In genomic region chr2:19444346-19444745, GRCm38 (mm10) we compare ENCODE assay signal across 30 mouse cellular contexts. TPM values are rescaled to one million over a fixed set of nuclear protein-coding genes. Genes with fewer than 3 reads are reported as not detected.
DNase-seq lines count a peak whose midpoint lies in the region; ATAC-seq lines count a peak whose summit lies in the region.
"Had no signal": no experiment of that assay in that cellular context is flagged by ENCODE, and none has a peak within 500 bp of the region (broad histone marks: within the 10 kb centered on the region; RNA-seq: fewer than 3 reads in every experiment).

No protein-coding gene starts in this region.

- H3K4me3 ChIP-seq in heart, embryonic 10.5 days: no peak overlapping the region
- H3K4me3 ChIP-seq in neural tube, embryonic 11.5 days (ENCODE audit: low read depth, low read length): peak overlapping the region; percentile 41; the same call in 1 of the 2 replicates
- no peak overlapping the region for H3K4me3 ChIP-seq in neural tube, embryonic 12.5 days
- H3K4me3 ChIP-seq: heart, adult 2 months had no signal

- ATAC-seq in neural tube, embryonic 11.5 days (ENCODE audit: insufficient read depth, low FRiP score, low TSS enrichment): no peak
- no peak for ATAC-seq in neural tube, embryonic 12.5 days (ENCODE audit: low FRiP score, low read depth)
- ATAC-seq: Patski had no signal

- no peak overlapping the region for H3K9ac ChIP-seq in neural tube, embryonic 11.5 days (ENCODE audit: low read length)
- no peak overlapping the region for H3K9ac ChIP-seq in neural tube, embryonic 12.5 days
- H3K9ac ChIP-seq: forebrain, embryonic 13.5 days had no signal

- peaks cover 21% of the 10 kb centered on the region for H3K4me1 ChIP-seq in heart, embryonic 10.5 days
- H3K4me1 ChIP-seq in neural tube, embryonic 11.5 days (ENCODE audit: control insufficient read depth, insufficient read depth, low read length): 0 out of 2 replicates have a peak, but pooled peaks cover 13% of the 10 kb centered on the region
- peaks cover 28% of the 10 kb centered on the region for H3K4me1 ChIP-seq in neural tube, embryonic 12.5 days

- WGBS in heart, embryonic 10.5 days: 3% methylated on average over 9 of the region's 9 CpGs
- WGBS in neural tube, embryonic 11.5 days: 1% methylated on average over 9 of the region's 9 CpGs
- WGBS in neural tube, embryonic 12.5 days: 1% methylated on average over 9 of the region's 9 CpGs

- peak overlapping the region; percentile 50; the same call in 1 of the 2 replicates for H3K4me2 ChIP-seq in neural tube, embryonic 11.5 days (ENCODE audit: low read depth)
- H3K4me2 ChIP-seq in neural tube, embryonic 12.5 days (replicated peaks): peak overlapping the region; percentile 71; the same call in 1 of the 2 replicates

- H3K9me3 ChIP-seq in heart, embryonic 10.5 days: no peaks in the 10 kb centered on the region
- H3K9me3 ChIP-seq in neural tube, embryonic 11.5 days (ENCODE audit: control insufficient read depth, low read length): no peaks in the 10 kb centered on the region
- no peaks in the 10 kb centered on the region for H3K9me3 ChIP-seq in neural tube, embryonic 12.5 days
- H3K9me3 ChIP-seq: forebrain, embryonic 10.5 days; forebrain, embryonic 13.5 days; hindbrain, embryonic 10.5 days; hindbrain, embryonic 13.5 days had no signal

- no peak overlapping the region for H3K27ac ChIP-seq in heart, embryonic 10.5 days
- H3K27ac ChIP-seq in neural tube, embryonic 11.5 days (ENCODE audit: low read depth, low read length): no peak overlapping the region
- no peak overlapping the region for H3K27ac ChIP-seq in neural tube, embryonic 12.5 days
- H3K27ac ChIP-seq: forebrain, embryonic 10.5 days; forebrain, embryonic 13.5 days; heart, adult 2 months; hindbrain, embryonic 10.5 days; hindbrain, embryonic 13.5 days had no signal

- no peaks in the 10 kb centered on the region for H3K36me3 ChIP-seq in heart, embryonic 10.5 days
- H3K36me3 ChIP-seq in neural tube, embryonic 11.5 days (ENCODE audit: control insufficient read depth, insufficient read depth, low read length): no peaks in the 10 kb centered on the region
- no peaks in the 10 kb centered on the region for H3K36me3 ChIP-seq in neural tube, embryonic 12.5 days
- H3K36me3 ChIP-seq: forebrain, embryonic 10.5 days; G1E; hindbrain, embryonic 10.5 days; hindbrain, embryonic 13.5 days had no signal

- H3K27me3 ChIP-seq in heart, embryonic 10.5 days (ENCODE audit: insufficient read depth, poor library complexity, severe bottlenecking): peaks cover 88% of the 10 kb centered on the region
- H3K27me3 ChIP-seq in neural tube, embryonic 11.5 days (ENCODE audit: control insufficient read depth, insufficient read depth, low read length): peaks cover 81% of the 10 kb centered on the region
- H3K27me3 ChIP-seq in neural tube, embryonic 12.5 days (replicated peaks): peaks cover 93% of the 10 kb centered on the region

- DNase-seq in heart, embryonic 10.5 days (ENCODE audit: low spot score): peak; percentile 64
- no peak for DNase-seq in heart, postnatal 4 days
- DNase-seq in neural tube, embryonic 11.5 days (ENCODE audit: low spot score): peak; percentile 13
- DNase-seq in neural tube, embryonic 10.5 days (ENCODE audit: extremely low spot score, low spot score): no peak
- DNase-seq in embryo, embryonic 10 days (ENCODE audit: low spot score): no peak
- DNase-seq: adrenal gland, postnatal 14 days; cerebellum, adult 11 months; cerebellum, adult 2 months; cerebellum, adult 9-11 months; cerebellum, postnatal 25 days; gastrocnemius, postnatal 10 days; gastrocnemius, postnatal 36 days; heart, adult 2 months had no signal

RNA-seq across cellular contexts. Expression of gene Ptf1a, which starts 1.1 kb away (rescaled TPM):
- polyA plus RNA-seq in heart, embryonic 10.5 days (2016; fragmentation: Nextera tagmentation; extraction: Ambion mirVana): not detected in 2 replicates
- total RNA-seq in heart, postnatal 4 days (2021): not detected
- 13.0 and 13.6 TPM in 2 replicates for polyA plus RNA-seq in neural tube, embryonic 11.5 days (2014; fragmentation: Nextera tagmentation; extraction: Ambion mirVana)
- 7.7 and 10.0 TPM in 2 replicates for polyA plus RNA-seq in neural tube, embryonic 12.5 days (2016; fragmentation: Nextera tagmentation; extraction: Ambion mirVana)
- total RNA-seq: adrenal gland, adult 18-20 months; adrenal gland, postnatal 14 days; G1E; gastrocnemius, adult 18-20 months; gastrocnemius, postnatal 10 days; gastrocnemius, postnatal 36 days; granulocyte monocyte progenitor cell, adult 5-6 weeks; heart, adult 2 months; heart, postnatal 25 days had no signal
- polyA plus RNA-seq: cortical plate, adult 2 months; embryonic facial prominence, embryonic 14.5 days; forebrain, embryonic 10.5 days; forebrain, embryonic 16.5 days; G1E; heart, adult 2 months; heart, embryonic 11.5 days; heart, embryonic 14.5 days; heart, postnatal 0 days; Patski had no signal

Comparison
In these comparisons a context has a peak if more than half of its experiments do, and no peak if none do; other contexts are left out.
1. DNase-seq: peak in heart, embryonic 10.5 days (single experiment) and neural tube, embryonic 11.5 days (single experiment); none in heart, postnatal 4 days (single experiment), neural tube, embryonic 10.5 days (single experiment) and embryo, embryonic 10 days (single experiment).